Mouse (Mus musculus) kidney, embryonic 16.5 days (tissue): ENCODE data around the gene Col5a3. TPM values are rescaled to one million over a fixed set of nuclear protein-coding genes. Genes with fewer than 3 reads are reported as not detected.
A peak's percentile ranks its signal among the peaks of the same experiment; 100 is the strongest.

Source experiments
- ATAC-seq: fragments of 200-750 bp; cut with Nextera tagmentation; 2 replicates; pipeline ENCODE4 v1.8.0; 2017; ENCODE audit warnings: moderate TSS enrichment; ENCODE audit not compliant: low FRiP score, low TSS enrichment
- H3K27ac ChIP-seq: fragments of 300-500 bp; sonication (generic); 2 replicates; pipeline ENCODE4 v1.5.1; 2014; ENCODE audit warnings: low read length
- H3K27me3 ChIP-seq: fragments of 300-500 bp; sonication (generic); 2 replicates; pipeline ENCODE4 v1.6.1; 2014; ENCODE audit warnings: low read length, control low read depth, mixed read lengths; ENCODE audit not compliant: insufficient read depth
- H3K36me3 ChIP-seq: fragments of 300-500 bp; sonication (generic); 2 replicates; pipeline ENCODE4 v1.6.1; 2014; ENCODE audit warnings: low read length, control low read depth, mixed read lengths; ENCODE audit not compliant: insufficient read depth
- H3K4me1 ChIP-seq: fragments of 300-500 bp; sonication (generic); 2 replicates; pipeline ENCODE4 v1.6.1; 2014; ENCODE audit warnings: low read length, control low read depth, mixed read lengths; ENCODE audit not compliant: insufficient read depth
- H3K4me2 ChIP-seq: fragments of 300-500 bp; sonication (generic); replicated peaks from 2 replicates; pipeline ENCODE4 v1.6.1; 2014; ENCODE audit warnings: low read depth, low read length
- H3K4me3 ChIP-seq: fragments of 300-500 bp; sonication (generic); 2 replicates; pipeline ENCODE4 v1.5.1; 2014; ENCODE audit warnings: mild to moderate bottlenecking, low read length
- H3K9ac ChIP-seq: fragments of 300-500 bp; sonication (generic); replicated peaks from 2 replicates; pipeline ENCODE4 v1.6.1; 2014; ENCODE audit warnings: low read length
- H3K9me3 ChIP-seq: fragments of 300-500 bp; sonication (generic); 2 replicates; pipeline ENCODE4 v1.6.1; 2016; ENCODE audit warnings: low read length, control low read depth
- WGBS: fragments of 180-500 bp; shearing (Covaris S2); extraction: QIAGEN DNeasy Blood & Tissue Kit; methylation state at CpG from one replicate; pipeline ENCODE4 v1.1.7; 2014; 5-methylcytosine and 5-hydroxymethylcytosine counted together
- polyA plus RNA-seq: library from polyadenylated mRNA; unstranded; fragments of >200 nt; fragmentation: Nextera tagmentation; extraction: Ambion mirVana; gene quantifications from 2 replicates; pipeline ENCODE4 v1.2.1, GENCODE M21; 2015

Gene Col5a3
- polyA plus RNA-seq, 1 experiment from 2014 or later: 2.5 TPM

- ATAC-seq: 0 out of 2 replicates have a peak, but pooled peaks have one; percentile 19
- peak overlapping the region; percentile 63 for H3K9ac ChIP-seq
- H3K36me3 ChIP-seq: no peaks in the 10 kb centered on the region
- H3K27ac ChIP-seq: no peak overlapping the region
- peaks cover 47% of the 10 kb centered on the region for H3K27me3 ChIP-seq
- H3K4me1 ChIP-seq: peaks cover 25% of the 10 kb centered on the region
- H3K4me2 ChIP-seq: peak overlapping the region; percentile 97
- whole genome bisulfite sequencing: 1% methylated on average over 42 of the region's 42 CpGs
- H3K4me3 ChIP-seq: peak overlapping the region; percentile 54
- no peaks in the 10 kb centered on the region for H3K9me3 ChIP-seq
Measured at GRCm38 (mm10) chr9:20726134-20726858, 88.6 kb downstream of the Col5a3 start.

GRCm38 (mm10) chr9:20721582-20721981 lies 93.3 kb downstream of the Col5a3 start:
- Histone ChIP-seq H3K36me3 (no peaks in the 10 kb centered on the region), H3K4me2 (no peak overlapping the region), H3K27ac (no peak overlapping the region), H3K27me3 (peaks cover 22% of the 10 kb centered on the region), H3K9ac (no peak overlapping the region), H3K9me3 (0 out of 2 replicates have a peak, but pooled peaks cover 3% of the 10 kb centered on the region), H3K4me3 (no peak overlapping the region), H3K4me1 (peaks cover 15% of the 10 kb centered on the region)
- WGBS: 15% methylated on average over 2 of the region's 2 CpGs
- ATAC-seq: peak; percentile 68

Other genes with a start within 250 kb of the Col5a3 start
- 17.5 and 18.3 TPM in 2 replicates for gene Zfp846, start 233.8 kb downstream of the Col5a3 start, polyA plus RNA-seq
- gene Ubl5, start 172.2 kb downstream of the Col5a3 start, polyA plus RNA-seq: 331 and 349 TPM in 2 replicates
- gene Fbxl12, start 170.3 kb downstream of the Col5a3 start, polyA plus RNA-seq: 20.5 and 24.5 TPM in 2 replicates
- gene Pin1, start 163.0 kb downstream of the Col5a3 start, polyA plus RNA-seq: 55.8 and 61.2 TPM in 2 replicates
- gene Olfm2, start 68.7 kb downstream of the Col5a3 start, polyA plus RNA-seq: 6.5 and 6.6 TPM in 2 replicates
- gene Rdh8, start 3.4 kb upstream of the Col5a3 start, polyA plus RNA-seq: not detected in 2 replicates
- gene A230050P20Rik, start 53.6 kb upstream of the Col5a3 start, polyA plus RNA-seq: 18.8 and 20.1 TPM in 2 replicates
- gene Angptl6, start 64.7 kb upstream of the Col5a3 start, polyA plus RNA-seq: 2.9 and 3.6 TPM in 2 replicates
- gene Ppan, start 73.1 kb upstream of the Col5a3 start, polyA plus RNA-seq: 94.3 and 95.3 TPM in 2 replicates
- gene Eif3g, start 83.6 kb upstream of the Col5a3 start, polyA plus RNA-seq: 299 and 319 TPM in 2 replicates
- 107 and 110 TPM in 2 replicates for gene Dnmt1, start 144.8 kb upstream of the Col5a3 start, polyA plus RNA-seq
- gene S1pr2, start 161.7 kb upstream of the Col5a3 start, polyA plus RNA-seq: 35.1 and 37.7 TPM in 2 replicates
- gene Mrpl4, start 187.7 kb upstream of the Col5a3 start, polyA plus RNA-seq: 161 and 169 TPM in 2 replicates
- gene Icam1, start 200.9 kb upstream of the Col5a3 start, polyA plus RNA-seq: 14.2 and 18.0 TPM in 2 replicates
- 0.84 and 0.91 TPM in 2 replicates for gene Icam4, start 214.3 kb upstream of the Col5a3 start, polyA plus RNA-seq
- 0.39 and 0.45 TPM in 2 replicates for gene Icam5, start 217.0 kb upstream of the Col5a3 start, polyA plus RNA-seq